Mouse (Mus musculus) kidney, embryonic 14.5 days (tissue): ENCODE results near the gene Ttc33. TPM values are rescaled to one million over a fixed set of nuclear protein-coding genes. Genes with fewer than 3 reads are reported as not detected.
A peak's percentile ranks its signal among the peaks of the same experiment; 100 is the strongest.

Experiments
- ATAC-seq: fragments of 200-750 bp; cut with Nextera tagmentation; 2 replicates; pipeline ENCODE4 v1.8.0; 2017; ENCODE audit warnings: moderate number of reproducible peaks, mild to moderate bottlenecking, moderate TSS enrichment, moderate library complexity; ENCODE audit not compliant: low FRiP score, low TSS enrichment
- H3K27ac ChIP-seq: fragments of 300-500 bp; sonication (generic); 2 replicates; pipeline ENCODE4 v1.5.1; 2014; ENCODE audit warnings: low read depth, mild to moderate bottlenecking, low read length, moderate library complexity, mixed read lengths
- H3K27me3 ChIP-seq: fragments of 300-500 bp; sonication (generic); 2 replicates; pipeline ENCODE4 v1.6.1; 2014; ENCODE audit warnings: mild to moderate bottlenecking, low read length; ENCODE audit not compliant: control insufficient read depth, insufficient read depth
- H3K36me3 ChIP-seq: fragments of 300-500 bp; sonication (generic); 2 replicates; pipeline ENCODE4 v1.6.1; 2014; ENCODE audit warnings: low read length, mixed read lengths; ENCODE audit not compliant: control insufficient read depth, insufficient read depth
- H3K4me1 ChIP-seq: fragments of 300-500 bp; sonication (generic); 2 replicates; pipeline ENCODE4 v1.6.1; 2014; ENCODE audit warnings: low read length, mixed read lengths; ENCODE audit not compliant: control insufficient read depth, insufficient read depth
- H3K4me2 ChIP-seq: fragments of 300-500 bp; sonication (generic); replicated peaks from 2 replicates; pipeline ENCODE4 v1.6.1; 2014; ENCODE audit warnings: low read depth, mild to moderate bottlenecking, low read length
- H3K4me3 ChIP-seq: fragments of 300-500 bp; sonication (generic); 2 replicates; pipeline ENCODE4 v1.5.1; 2014; ENCODE audit warnings: mild to moderate bottlenecking, low read length
- H3K9ac ChIP-seq: fragments of 300-500 bp; sonication (generic); 2 replicates; pipeline ENCODE4 v1.6.1; 2014; ENCODE audit warnings: low read depth, mild to moderate bottlenecking, low read length, moderate library complexity
- H3K9me3 ChIP-seq: fragments of 300-500 bp; sonication (generic); 2 replicates; pipeline ENCODE4 v1.6.1; 2016; ENCODE audit warnings: low read length; ENCODE audit not compliant: control insufficient read depth
- WGBS: fragments of 180-500 bp; shearing (Covaris S2); extraction: QIAGEN DNeasy Blood & Tissue Kit; methylation state at CpG from one replicate; pipeline ENCODE4 v1.1.7; 2014; 5-methylcytosine and 5-hydroxymethylcytosine counted together
- polyA plus RNA-seq: library from polyadenylated mRNA; unstranded; fragments of >200 nt; fragmentation: Nextera tagmentation; extraction: Ambion mirVana; gene quantifications from 2 replicates; pipeline ENCODE4 v1.2.1, GENCODE M21; 2014

Ttc33 gene
- polyA plus RNA-seq, 1 experiment from 2014 or later, result 49.8 TPM

- H3K9ac ChIP-seq, result no peak overlapping the region
- no peak overlapping the region for H3K4me2 ChIP-seq
- no peak for ATAC-seq
- WGBS, result 82% methylated on average over 12 of the region's 12 CpGs
- no peaks in the 10 kb centered on the region for H3K27me3 ChIP-seq
- no peak overlapping the region for H3K27ac ChIP-seq
- H3K4me1 ChIP-seq, result no peaks in the 10 kb centered on the region
- H3K9me3 ChIP-seq, result no peaks in the 10 kb centered on the region
- H3K4me3 ChIP-seq, result no peak overlapping the region
- H3K36me3 ChIP-seq, result peaks cover 57% of the 10 kb centered on the region
These were observed 20.1 kb upstream of the Ttc33 start for GRCm38 (mm10) chr15:5165121-5165773.

GRCm38 (mm10) chr15:5173217-5173820 is 12.0 kb upstream of the Ttc33 start:
- no peak overlapping the region for H3K4me2 ChIP-seq
- H3K4me3 ChIP-seq, result no peak overlapping the region
- WGBS, result 91% methylated on average over 12 of the region's 12 CpGs
- no peaks in the 10 kb centered on the region for H3K27me3 ChIP-seq
- H3K27ac ChIP-seq, result no peak overlapping the region
- no peak for ATAC-seq
- H3K4me1 ChIP-seq, result no peaks in the 10 kb centered on the region
- peaks cover 63% of the 10 kb centered on the region for H3K36me3 ChIP-seq
- no peak overlapping the region for H3K9ac ChIP-seq
- no peaks in the 10 kb centered on the region for H3K9me3 ChIP-seq

- H3K4me2 ChIP-seq, result peak overlapping the region; percentile 84
- no peaks in the 10 kb centered on the region; the same call in 1 of the 2 replicates for H3K36me3 ChIP-seq
- peak; percentile 71 for ATAC-seq
- no peaks in the 10 kb centered on the region for H3K27me3 ChIP-seq
- no peaks in the 10 kb centered on the region for H3K9me3 ChIP-seq
- peak overlapping the region; percentile 86 for H3K27ac ChIP-seq
- peaks cover 11% of the 10 kb centered on the region; the same call in 1 of the 2 replicates for H3K4me1 ChIP-seq
- H3K4me3 ChIP-seq, result peak overlapping the region; percentile 96
- WGBS, result 38% methylated on average over 11 of the region's 11 CpGs
- H3K9ac ChIP-seq, result peak overlapping the region; percentile 81
These were observed 526 bp upstream of the Ttc33 start for GRCm38 (mm10) chr15:5184668-5185330.

GRCm38 (mm10) chr15:5186293-5186675 is 959 bp downstream of the Ttc33 start:
- peak overlapping the region; percentile 96 for H3K4me3 ChIP-seq
- no peaks in the 10 kb centered on the region for H3K27me3 ChIP-seq
- no peaks in the 10 kb centered on the region for H3K9me3 ChIP-seq
- peaks cover 12% of the 10 kb centered on the region; the same call in 1 of the 2 replicates for H3K36me3 ChIP-seq
- no peak overlapping the region; the same call in 1 of the 2 replicates for H3K27ac ChIP-seq
- 38% methylated on average over 10 of the region's 10 CpGs for WGBS
- H3K9ac ChIP-seq, result peak overlapping the region; percentile 81; the same call in 1 of the 2 replicates
- ATAC-seq, result no peak
- H3K4me1 ChIP-seq, result peaks cover 11% of the 10 kb centered on the region; the same call in 1 of the 2 replicates
- H3K4me2 ChIP-seq, result peak overlapping the region; percentile 84

- no peaks in the 10 kb centered on the region for H3K9me3 ChIP-seq
- H3K36me3 ChIP-seq, result peaks cover 16% of the 10 kb centered on the region; the same call in 1 of the 2 replicates
- no peak overlapping the region for H3K4me3 ChIP-seq
- H3K4me2 ChIP-seq, result no peak overlapping the region
- no peaks in the 10 kb centered on the region for H3K27me3 ChIP-seq
- H3K4me1 ChIP-seq, result peaks cover 11% of the 10 kb centered on the region; the same call in 1 of the 2 replicates
- ATAC-seq, result no peak
- H3K9ac ChIP-seq, result no peak overlapping the region
- H3K27ac ChIP-seq, result no peak overlapping the region
- WGBS, result 64% methylated on average over 4 of the region's 4 CpGs
These were observed 1.8 kb downstream of the Ttc33 start for GRCm38 (mm10) chr15:5187116-5187515.

- Histone ChIP-seq H3K27me3 (no peaks in the 10 kb centered on the region), H3K4me1 (peaks cover 11% of the 10 kb centered on the region; the same call in 1 of the 2 replicates)
- WGBS, result 75% methylated on average over 1 of the region's 1 CpGs
These were observed 2.7 kb downstream of the Ttc33 start for GRCm38 (mm10) chr15:5188029-5188428.

GRCm38 (mm10) chr15:5189504-5190093 is 4.3 kb downstream of the Ttc33 start:
- 75% methylated on average over 10 of the region's 10 CpGs for WGBS
- Histone ChIP-seq H3K27me3 (no peaks in the 10 kb centered on the region), H3K4me1 (peaks cover 9% of the 10 kb centered on the region; the same call in 1 of the 2 replicates), H3K27ac (no peak overlapping the region), H3K9me3 (no peaks in the 10 kb centered on the region), H3K9ac (no peak overlapping the region), H3K4me3 (no peak overlapping the region), H3K4me2 (no peak overlapping the region), H3K36me3 (peaks cover 18% of the 10 kb centered on the region; the same call in 1 of the 2 replicates)
- no peak for ATAC-seq

More at GRCm38 (mm10) chr15:5188029-5188428, 2.7 kb downstream of the Ttc33 start:
- H3K9ac ChIP-seq, result no peak overlapping the region
- ATAC-seq, result no peak
- no peak overlapping the region for H3K27ac ChIP-seq
- peaks cover 18% of the 10 kb centered on the region; the same call in 1 of the 2 replicates for H3K36me3 ChIP-seq
- H3K9me3 ChIP-seq, result no peaks in the 10 kb centered on the region
- H3K4me3 ChIP-seq, result no peak overlapping the region; the same call in 1 of the 2 replicates
- no peak overlapping the region for H3K4me2 ChIP-seq

GRCm38 (mm10) chr15:5193833-5194232 is 8.5 kb downstream of the Ttc33 start:
- 81% methylated on average over 3 of the region's 3 CpGs for WGBS
- no peaks in the 10 kb centered on the region for H3K27me3 ChIP-seq
- no peak for ATAC-seq
- H3K4me2 ChIP-seq, result no peak overlapping the region
- H3K4me1 ChIP-seq, result peaks cover 7% of the 10 kb centered on the region
- no peak overlapping the region for H3K27ac ChIP-seq
- H3K4me3 ChIP-seq, result no peak overlapping the region
- no peak overlapping the region for H3K9ac ChIP-seq
- H3K9me3 ChIP-seq, result no peaks in the 10 kb centered on the region
- peaks cover 18% of the 10 kb centered on the region; the same call in 1 of the 2 replicates for H3K36me3 ChIP-seq
